Mouse (Mus musculus) erythroblast, embryonic 14.5 days (primary cell): Measurements from ENCODE around the gene Olfr1135.

Source experiments
- GATA1 ChIP-seq: IDR thresholded peaks from 2 replicates; pipeline ENCODE4 v1.6.1; 2012; ENCODE audit warnings: low read length, inconsistent platforms, mixed read lengths
- TAL1 ChIP-seq: IDR thresholded peaks from 3 replicates; pipeline ENCODE4 v1.6.1; 2012; ENCODE audit warnings: low read length, inconsistent platforms, mixed read lengths

- no peak for TF ChIP-seq TAL1
- no peak for TF ChIP-seq GATA1
These were observed 26.2 kb downstream of the Olfr1135 start, which contains the start of gene Olfr1133 for GRCm38 (mm10) chr2:87647274-87647673.
